Mouse (Mus musculus) liver, embryonic 14.5 days (tissue): Measurements from ENCODE around the gene Cadm4. TPM values are rescaled to one million over a fixed set of nuclear protein-coding genes. Genes with fewer than 3 reads are reported as not detected.

Experiments
- ATAC-seq: fragments of 200-750 bp; cut with Nextera tagmentation; 2 replicates; pipeline ENCODE4 v1.8.0; 2017; ENCODE audit warnings: moderate number of reproducible peaks, mild to moderate bottlenecking, moderate library complexity; ENCODE audit not compliant: insufficient read depth
- DNase-seq, 3 experiments: peaks; one replicate each; pipeline ENCODE4 v3.0.0-alpha.2; 2012 to 2013; ENCODE audit warnings: low read depth in 3 of 3, low spot score in 3 of 3
- H3K27ac ChIP-seq: fragments of 300-500 bp; sonication (generic); 2 replicates; pipeline ENCODE4 v1.5.1; 2014; ENCODE audit warnings: moderate library complexity, mild to moderate bottlenecking, control low read depth, inconsistent platforms
- H3K27me3 ChIP-seq: fragments of 300-500 bp; sonication (generic); 2 replicates; pipeline ENCODE4 v1.6.1; 2014; ENCODE audit warnings: mild to moderate bottlenecking, low read length, moderate library complexity; ENCODE audit not compliant: control insufficient read depth, insufficient read depth
- H3K36me3 ChIP-seq: fragments of 300-500 bp; sonication (generic); replicated peaks from 2 replicates; pipeline ENCODE4 v1.6.1; 2014; ENCODE audit warnings: low read depth; ENCODE audit not compliant: control insufficient read depth, insufficient read depth
- H3K4me1 ChIP-seq, 2 experiments: fragments of 200-500 bp in 1 of 2; fragments of 300-500 bp in 1 of 2; sonication (generic) in 1 of 2; replicated peaks; 2 replicates each; pipeline ENCODE4 v1.6.1; 2012 to 2014; ENCODE audit warnings: antibody characterized with exemption in 1 of 2, inconsistent platforms in 1 of 2, low read length in 1 of 2; ENCODE audit not compliant: control insufficient read depth in 2 of 2, insufficient read depth in 2 of 2
- H3K4me2 ChIP-seq: fragments of 300-500 bp; sonication (generic); 2 replicates; pipeline ENCODE4 v1.6.1; 2014; ENCODE audit warnings: low read depth, mild to moderate bottlenecking, control low read depth, moderate library complexity
- H3K4me3 ChIP-seq, 2 experiments: fragments of 200-500 bp in 1 of 2; fragments of 300-500 bp in 1 of 2; sonication (generic) in 1 of 2; 2 replicates each; pipeline ENCODE4 v1.5.1; 2012 to 2014; ENCODE audit warnings: low read depth in 2 of 2, low read length in 2 of 2, mild to moderate bottlenecking in 2 of 2, control low read depth in 1 of 2, inconsistent platforms in 1 of 2, moderate library complexity in 1 of 2; ENCODE audit not compliant: insufficient read depth in 1 of 2
- H3K9ac ChIP-seq: fragments of 300-500 bp; sonication (generic); replicated peaks from 2 replicates; pipeline ENCODE4 v1.6.1; 2014; ENCODE audit warnings: mild to moderate bottlenecking, control low read depth, moderate library complexity
- H3K9me3 ChIP-seq: fragments of 300-500 bp; sonication (generic); 2 replicates; pipeline ENCODE4 v1.6.1; 2016; ENCODE audit warnings: low read length, mixed read lengths; ENCODE audit not compliant: control insufficient read depth
- CTCF ChIP-seq: IDR thresholded peaks from 2 replicates; pipeline ENCODE4 v1.5.1; 2016; ENCODE audit warnings: antibody characterized with exemption, low read depth, control low read depth
- EP300 ChIP-seq: IDR thresholded peaks from 2 replicates; pipeline ENCODE4 v1.6.1; 2016; ENCODE audit warnings: antibody characterized with exemption, low read depth
- WGBS: fragments of 180-500 bp; shearing (Covaris S2); extraction: QIAGEN DNeasy Blood & Tissue Kit; methylation state at CpG from one replicate; pipeline ENCODE4 v1.1.7; 2014; ENCODE audit not compliant: insufficient replicate concordance; 5-methylcytosine and 5-hydroxymethylcytosine counted together
- polyA plus RNA-seq, 2 experiments: library from polyadenylated mRNA; depleted of rRNA in 1 of 2; stranded (reverse) in 1 of 2; unstranded in 1 of 2; fragments of >200 nt; fragmentation: Nextera tagmentation in 1 of 2; extraction: Ambion mirVana in 1 of 2; gene quantifications; 2 replicates each; pipeline versions ENCODE4 v1.2.1 to v1.2.3; 2012 to 2014

Gene Cadm4
- polyA plus RNA-seq, 2 experiments: 0.05 to 0.48 TPM

DNA sequence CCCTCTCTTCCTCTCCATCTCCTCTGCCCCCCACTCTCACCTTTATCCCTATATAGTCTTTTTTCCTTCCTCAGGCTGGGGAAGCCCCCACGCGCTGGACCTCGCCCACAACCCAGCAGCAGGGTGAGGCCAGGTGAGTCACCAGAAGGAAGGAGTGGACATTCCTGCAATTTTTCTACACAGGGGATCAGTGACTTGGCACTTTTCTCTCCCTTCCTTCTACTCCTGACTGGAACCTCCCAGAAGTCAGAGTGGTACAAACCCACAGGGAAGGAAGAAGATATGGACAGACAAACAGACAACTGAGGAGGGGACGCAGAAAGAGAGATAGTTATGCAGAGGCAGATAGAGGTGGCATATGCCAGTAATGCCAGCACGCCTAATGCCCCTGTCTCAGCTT lies 22.4 kb upstream of the Cadm4 start:
- Histone ChIP-seq H3K27ac (no peak overlapping the region), H3K4me3 (no peak overlapping the region), H3K9me3 (no peaks in the 10 kb centered on the region), H3K27me3 (no peaks in the 10 kb centered on the region), H3K4me1 (peaks cover 0 to 4% of the 10 kb centered on the region in 2 experiments; a peak in 2 of 4 replicates), H3K4me2 (no peak overlapping the region), H3K9ac (no peak overlapping the region), H3K36me3 (no peaks in the 10 kb centered on the region)
- TF ChIP-seq CTCF (no peak), EP300 (no peak)
- ATAC-seq (no peak), DNase-seq (no peak)
- 54% methylated on average over 5 of the region's 5 CpGs for WGBS

DNA sequence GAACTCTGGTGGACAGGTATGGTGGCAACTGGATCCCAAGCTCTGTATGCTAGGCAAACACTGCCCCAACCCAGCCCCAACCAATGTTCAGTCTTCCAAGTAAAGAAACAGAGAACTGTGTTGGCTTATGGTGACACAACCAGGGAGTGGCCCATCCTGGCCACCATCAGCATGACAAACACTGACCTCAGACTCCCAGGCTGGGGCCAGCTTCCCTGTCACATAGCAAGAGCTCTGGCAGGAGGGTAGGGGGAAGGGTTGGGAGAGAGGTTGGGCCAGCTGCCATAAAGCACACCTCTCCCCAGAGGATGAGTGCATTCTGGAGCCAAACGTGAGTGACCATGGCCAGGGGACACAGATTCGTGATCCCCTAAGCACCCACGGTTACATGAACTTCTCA lies 22.0 kb upstream of the Cadm4 start:
- no peak for DNase-seq
- Histone ChIP-seq H3K4me3 (no peak overlapping the region), H3K27ac (no peak overlapping the region), H3K4me2 (no peak overlapping the region), H3K9me3 (no peaks in the 10 kb centered on the region), H3K4me1 (peaks cover 0 to 4% of the 10 kb centered on the region in 2 experiments; a peak in 2 of 4 replicates), H3K36me3 (no peaks in the 10 kb centered on the region), H3K9ac (no peak overlapping the region), H3K27me3 (no peaks in the 10 kb centered on the region)
- 47% methylated on average over 3 of the region's 3 CpGs for WGBS
- ATAC-seq: peak; percentile 28; the same call in 1 of the 2 replicates
- no peak for TF ChIP-seq EP300
- no peak for TF ChIP-seq CTCF

DNA sequence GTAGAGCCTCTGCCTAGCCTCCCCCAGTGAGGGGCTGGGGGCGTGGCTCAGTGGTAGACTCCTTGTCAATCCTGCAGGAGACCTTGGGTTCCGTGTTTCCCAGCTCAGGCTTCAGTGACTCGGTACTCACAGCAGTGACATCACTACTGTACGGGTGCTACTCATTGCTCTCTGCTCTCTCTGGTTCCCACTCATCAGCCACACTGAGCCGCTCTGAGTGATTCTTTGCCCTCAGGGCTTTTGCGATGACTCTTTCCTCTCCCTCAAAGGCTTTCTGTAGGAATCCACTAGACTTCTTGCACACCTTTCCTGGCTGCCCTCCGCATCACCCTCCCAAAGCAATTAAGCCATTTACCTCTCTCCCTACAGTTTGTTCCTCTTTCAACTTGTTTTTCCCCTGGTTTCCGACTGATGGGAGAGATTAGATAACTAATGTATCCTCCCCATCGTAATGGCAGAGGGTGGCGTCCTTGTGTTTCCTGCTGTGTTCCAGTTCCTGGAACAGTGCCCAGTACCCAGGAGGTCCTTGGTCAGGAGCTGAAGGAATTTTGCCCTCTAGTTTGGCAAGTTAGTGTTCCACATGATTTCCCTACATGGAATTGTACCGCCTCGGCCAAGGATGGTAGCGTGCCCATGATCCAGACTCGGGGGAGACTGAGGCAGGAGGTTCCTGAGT lies 20.3 kb upstream of the Cadm4 start:
- no peak overlapping the region for H3K4me3 ChIP-seq
- WGBS: 20% methylated on average over 14 of the region's 14 CpGs

DNA sequence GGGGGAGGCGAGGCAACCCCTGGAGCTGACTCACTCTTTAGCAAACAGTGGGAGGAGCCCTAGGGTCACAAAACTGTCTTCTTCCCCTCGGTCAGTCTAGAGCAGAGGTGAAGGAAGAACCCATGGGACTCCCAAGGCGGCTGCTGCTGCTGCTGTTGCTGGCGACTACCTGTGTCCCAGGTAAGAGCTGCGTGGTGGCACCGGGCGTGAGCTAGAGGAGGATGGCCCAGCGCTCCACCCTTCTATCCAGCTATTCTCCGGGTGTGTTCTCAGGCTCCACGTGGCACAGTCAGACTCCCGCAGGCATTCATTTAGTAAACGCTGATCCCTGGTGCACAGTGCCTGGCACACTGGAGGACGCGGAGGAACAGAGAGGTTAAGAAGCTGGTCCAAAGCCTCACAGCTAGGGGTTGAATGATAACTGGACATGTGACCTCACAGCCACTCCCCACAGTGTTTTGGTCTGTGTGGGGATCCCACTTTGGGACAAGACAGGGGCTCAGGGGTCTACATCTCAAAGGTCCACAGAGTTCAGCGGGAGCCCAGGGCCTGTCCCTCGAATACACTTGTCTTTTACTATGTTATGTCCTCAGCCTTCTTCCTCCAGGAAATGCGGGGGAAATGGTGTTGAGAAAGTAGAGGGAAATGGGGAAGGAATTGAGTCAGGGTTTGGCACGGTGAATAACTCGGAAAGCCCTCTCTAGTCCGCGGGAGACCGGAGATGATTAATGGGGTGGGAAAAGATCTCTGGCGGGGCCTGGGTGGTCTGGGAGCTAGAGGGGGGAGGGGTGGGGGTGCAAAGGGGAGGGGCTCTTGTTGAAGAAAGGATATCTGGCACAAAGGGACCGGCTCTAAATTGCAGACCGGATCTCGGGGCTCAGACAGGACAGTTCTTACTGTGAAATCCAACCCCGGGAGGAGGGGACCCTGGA lies 19.2 kb upstream of the Cadm4 start, which contains the start of gene Plaur:
Gene Plaur, plus strand, starts transcription at position 97 of the 932 bp plus-strand sequence.
- peak; percentile 48 for ATAC-seq
- no peak within 1 kb of the TSS for H3K9ac ChIP-seq
- no peaks in the 10 kb centered on the region for H3K27me3 ChIP-seq
- no peaks in the 10 kb centered on the region for H3K36me3 ChIP-seq
- no peak for TF ChIP-seq EP300
- TF ChIP-seq CTCF: no peak
- WGBS: 2% methylated on average over 27 of the region's 27 CpGs
- no peaks in the 10 kb centered on the region for H3K9me3 ChIP-seq
- no peak for DNase-seq
- H3K27ac ChIP-seq: no peak within 1 kb of the TSS
- H3K4me3 ChIP-seq: peak within 1 kb of the TSS; percentile 13 to 33; a peak in 3 of 4 replicates
- peak within 1 kb of the TSS; percentile 1 for H3K4me2 ChIP-seq
- H3K4me1 ChIP-seq: peaks cover 0 to 4% of the 10 kb centered on the region in 2 experiments; a peak in 2 of 4 replicates

More for the DNA sequence above, 20.3 kb upstream of the Cadm4 start:
- peaks cover 0 to 4% of the 10 kb centered on the region in 2 experiments; a peak in 2 of 4 replicates for H3K4me1 ChIP-seq
- H3K27me3 ChIP-seq: no peaks in the 10 kb centered on the region
- no peak overlapping the region for H3K27ac ChIP-seq
- no peaks in the 10 kb centered on the region for H3K36me3 ChIP-seq
- no peak for DNase-seq
- no peak for ATAC-seq
- H3K9me3 ChIP-seq: no peaks in the 10 kb centered on the region
- no peak overlapping the region for H3K4me2 ChIP-seq
- H3K9ac ChIP-seq: no peak overlapping the region
- TF ChIP-seq CTCF (no peak), EP300 (no peak)

DNA sequence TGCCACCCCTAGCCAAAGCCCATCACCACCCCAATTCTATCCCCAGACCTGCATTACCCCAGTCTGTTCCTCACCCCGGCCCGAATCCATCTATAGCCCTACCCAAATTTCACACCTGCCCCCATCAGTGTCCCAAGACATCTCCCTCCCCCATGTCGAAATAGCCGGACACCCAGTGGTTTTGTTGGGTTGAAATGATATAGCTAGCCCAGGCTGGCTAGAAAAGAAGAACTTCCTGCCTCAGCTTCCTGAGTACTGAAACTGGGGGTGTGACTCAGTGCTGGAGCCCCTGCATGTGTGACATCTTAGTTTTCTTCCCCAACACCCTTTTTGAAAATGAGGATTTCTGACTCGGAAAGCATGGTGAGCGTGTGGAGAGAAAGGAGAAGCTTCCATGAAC lies 15.0 kb upstream of the Cadm4 start:
- no peaks in the 10 kb centered on the region; the same call in 1 of the 2 replicates for H3K9me3 ChIP-seq
- 55% methylated on average over 6 of the region's 6 CpGs for WGBS
- no peak for TF ChIP-seq CTCF
- no peak for TF ChIP-seq EP300
- H3K4me3 ChIP-seq: no peak overlapping the region
- no peak overlapping the region for H3K9ac ChIP-seq
- no peak overlapping the region for H3K4me2 ChIP-seq
- no peaks in the 10 kb centered on the region for H3K27me3 ChIP-seq
- peaks cover 0 to under 1% of the 10 kb centered on the region in 2 experiments; a peak in 2 of 4 replicates for H3K4me1 ChIP-seq
- no peaks in the 10 kb centered on the region for H3K36me3 ChIP-seq
- no peak overlapping the region for H3K27ac ChIP-seq
- DNase-seq (no peak), ATAC-seq (no peak)
